Mouse (Mus musculus): Measurements from ENCODE around the gene Krt86.
A peak's percentile ranks its signal among the peaks of the same experiment; 100 is the strongest.
"Not testable (repeated sequence)": the region's sequence is repeated elsewhere in the genome, so short reads cannot be mapped to it uniquely, and the experiment has no call there.

Gene Krt86

GRCm38 (mm10) chr15:101493713-101494112 is 20.4 kb downstream of the Krt86 start:
- DNase-seq = no peak

GRCm38 (mm10) chr15:101494203-101494602 is 20.9 kb downstream of the Krt86 start:
- no peak for DNase-seq

GRCm38 (mm10) chr15:101495266-101495665 is 22.0 kb downstream of the Krt86 start:
- no peak for DNase-seq

GRCm38 (mm10) chr15:101497181-101497580 is 23.9 kb downstream of the Krt86 start:
- peak; percentile 63 for DNase-seq

GRCm38 (mm10) chr15:101506896-101507758 is 33.8 kb downstream of the Krt86 start:
- DNase-seq = no peak

- no peak for DNase-seq
Measured at GRCm38 (mm10) chr15:101508247-101508646, 35.0 kb downstream of the Krt86 start.

GRCm38 (mm10) chr15:101517161-101517560 is 43.9 kb downstream of the Krt86 start, which contains the start of gene Gm49425:
TSS of gene Gm49425 (minus strand) at chr15:101517261.
- not testable (repeated sequence) for DNase-seq

GRCm38 (mm10) chr15:101519792-101520191 is 46.5 kb downstream of the Krt86 start:
- DNase-seq = peak; percentile 82

- DNase-seq = no peak
Measured at GRCm38 (mm10) chr15:101522556-101523232, 49.4 kb downstream of the Krt86 start.
